Mouse (Mus musculus) stomach, embryonic 14.5 days (tissue): ENCODE measurements around the gene Extl2. TPM values are rescaled to one million over a fixed set of nuclear protein-coding genes. Genes with fewer than 3 reads are reported as not detected.

ENCODE experiments used
- ATAC-seq: fragments of 200-750 bp; cut with Nextera tagmentation; 2 replicates; pipeline ENCODE4 v1.8.0; 2017; ENCODE audit warnings: low read depth, moderate TSS enrichment; ENCODE audit not compliant: insufficient number of reproducible peaks, insufficient read depth, low FRiP score
- H3K27ac ChIP-seq: fragments of 300-500 bp; sonication (generic); 2 replicates; pipeline ENCODE4 v1.5.1; 2014; ENCODE audit warnings: mild to moderate bottlenecking, low read length, moderate library complexity, mixed read lengths
- H3K27me3 ChIP-seq: fragments of 300-500 bp; sonication (generic); 2 replicates; pipeline ENCODE4 v1.6.1; 2014; ENCODE audit warnings: low read length, control low read depth, mixed read lengths; ENCODE audit not compliant: control insufficient read depth, insufficient read depth
- H3K36me3 ChIP-seq: fragments of 300-500 bp; sonication (generic); 2 replicates; pipeline ENCODE4 v1.6.1; 2014; ENCODE audit warnings: mild to moderate bottlenecking, control low read depth, low read length, moderate library complexity, mixed read lengths; ENCODE audit not compliant: control insufficient read depth, insufficient read depth
- H3K4me1 ChIP-seq: fragments of 300-500 bp; sonication (generic); 2 replicates; pipeline ENCODE4 v1.6.1; 2014; ENCODE audit warnings: low read length, control low read depth, mixed read lengths; ENCODE audit not compliant: control insufficient read depth, insufficient read depth
- H3K4me2 ChIP-seq: fragments of 300-500 bp; sonication (generic); replicated peaks from 2 replicates; pipeline ENCODE4 v1.6.1; 2014; ENCODE audit warnings: low read depth, low read length, control low read depth
- H3K4me3 ChIP-seq: fragments of 300-500 bp; sonication (generic); 2 replicates; pipeline ENCODE4 v1.5.1; 2014; ENCODE audit warnings: low read depth, low read length, control low read depth
- H3K9ac ChIP-seq: fragments of 300-500 bp; sonication (generic); replicated peaks from 2 replicates; pipeline ENCODE4 v1.6.1; 2014; ENCODE audit warnings: low read depth, mild to moderate bottlenecking, control low read depth, low read length, moderate library complexity, mixed read lengths
- H3K9me3 ChIP-seq: fragments of 300-500 bp; sonication (generic); 2 replicates; pipeline ENCODE4 v1.6.1; 2016; ENCODE audit warnings: low read depth, low read length, control low read depth; ENCODE audit not compliant: control insufficient read depth
- WGBS: fragments of 180-500 bp; shearing (Covaris S2); extraction: QIAGEN DNeasy Blood & Tissue Kit; methylation state at CpG from one replicate; pipeline ENCODE4 v1.1.7; 2014; 5-methylcytosine and 5-hydroxymethylcytosine counted together
- polyA plus RNA-seq: library from polyadenylated mRNA; unstranded; fragments of >200 nt; fragmentation: Nextera tagmentation; extraction: Ambion mirVana; gene quantifications from 2 replicates; pipeline ENCODE4 v1.2.1, GENCODE M21; 2014

The Extl2 gene
- polyA plus RNA-seq, 1 experiment from 2014 or later: 28.9 TPM

DNA sequence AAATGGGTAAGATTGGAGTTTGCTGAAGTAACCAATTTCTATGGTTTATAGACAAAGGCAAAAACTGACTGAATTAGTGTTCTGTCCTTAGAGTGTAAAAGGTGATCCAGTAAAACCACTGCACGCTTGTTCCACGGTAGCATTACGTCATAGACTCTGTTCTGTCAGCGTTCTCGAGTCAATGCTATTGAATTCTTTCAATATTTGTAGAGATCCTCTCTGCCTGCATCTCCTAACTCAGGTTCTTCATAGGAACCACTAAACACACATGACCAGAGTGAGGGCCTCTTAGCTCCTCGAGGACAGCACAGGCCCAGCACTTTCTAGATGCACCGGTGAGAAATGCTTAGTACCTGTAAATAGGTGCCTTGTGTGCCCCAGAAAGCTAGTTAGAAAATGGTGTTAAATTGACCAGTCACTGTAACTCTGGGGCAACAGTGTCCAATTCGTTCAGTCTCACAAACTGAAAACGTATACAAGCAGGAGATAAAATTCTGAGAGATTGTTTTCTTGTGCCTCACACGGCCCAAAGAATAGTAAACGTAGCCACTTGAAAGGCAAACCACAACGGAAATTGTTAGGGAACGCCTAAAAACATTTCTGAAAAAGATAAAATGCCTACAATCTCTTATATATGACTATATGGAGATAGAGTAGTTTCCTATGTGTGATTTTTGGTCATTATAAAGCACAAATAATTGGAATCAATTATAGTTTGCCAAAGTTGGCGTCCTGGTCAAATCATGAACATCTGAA is 35.2 kb upstream of the Extl2 start:
- no peak for ATAC-seq
- Histone ChIP-seq H3K4me3 (no peak overlapping the region), H3K27ac (no peak overlapping the region), H3K4me2 (no peak overlapping the region), H3K4me1 (no peaks in the 10 kb centered on the region), H3K9me3 (no peaks in the 10 kb centered on the region), H3K9ac (no peak overlapping the region), H3K27me3 (no peaks in the 10 kb centered on the region), H3K36me3 (peaks cover 20% of the 10 kb centered on the region)
- 92% methylated on average over 14 of the region's 14 CpGs for WGBS

DNA sequence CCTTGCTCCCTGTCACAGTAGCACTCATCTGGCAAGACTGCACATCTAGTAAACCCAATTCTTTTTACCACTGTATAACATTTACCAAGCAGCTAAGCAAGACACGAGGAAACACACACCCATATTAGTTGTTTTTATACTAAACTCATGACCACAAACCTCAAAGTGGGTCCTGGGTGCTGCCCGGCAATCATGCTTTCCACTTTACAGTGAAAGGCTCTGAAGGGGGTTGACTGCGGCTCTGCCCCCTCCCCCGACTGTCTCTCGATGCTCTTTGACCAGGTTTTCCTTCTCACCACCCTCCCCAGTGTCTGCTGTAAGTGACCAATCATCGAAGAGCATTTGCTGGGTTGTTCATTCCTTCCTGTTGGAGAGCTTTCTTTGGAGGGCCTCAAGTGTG is 33.0 kb upstream of the Extl2 start:
- no peaks in the 10 kb centered on the region for H3K4me1 ChIP-seq
- ATAC-seq: no peak
- H3K36me3 ChIP-seq: peaks cover 28% of the 10 kb centered on the region
- no peaks in the 10 kb centered on the region for H3K27me3 ChIP-seq
- H3K4me3 ChIP-seq: no peak overlapping the region
- H3K9me3 ChIP-seq: no peaks in the 10 kb centered on the region
- no peak overlapping the region for H3K9ac ChIP-seq
- H3K27ac ChIP-seq: no peak overlapping the region
- no peak overlapping the region for H3K4me2 ChIP-seq
- 89% methylated on average over 6 of the region's 6 CpGs for WGBS

DNA sequence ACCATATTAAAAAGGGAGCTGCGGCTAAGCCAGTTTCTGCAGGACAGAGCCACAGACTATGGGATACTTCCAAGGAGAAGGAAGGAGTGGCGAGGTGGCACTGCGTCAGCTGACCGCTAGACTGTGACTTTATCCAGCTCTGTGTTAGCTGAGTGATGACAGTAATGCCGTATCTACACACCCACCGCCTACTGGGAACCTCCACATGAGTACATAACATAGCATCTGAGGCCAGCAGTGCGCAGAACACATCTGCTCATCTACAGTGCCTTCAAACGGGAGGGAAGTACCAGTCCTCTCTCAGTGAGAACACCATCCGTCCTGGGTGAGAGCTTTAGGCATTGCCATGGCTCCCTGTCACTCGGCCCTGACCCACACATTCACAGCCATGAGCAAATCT is 32.3 kb upstream of the Extl2 start:
- 92% methylated on average over 10 of the region's 10 CpGs for WGBS
- Histone ChIP-seq H3K9me3 (no peaks in the 10 kb centered on the region), H3K4me3 (no peak overlapping the region), H3K36me3 (peaks cover 33% of the 10 kb centered on the region), H3K9ac (no peak overlapping the region), H3K27ac (no peak overlapping the region), H3K27me3 (no peaks in the 10 kb centered on the region), H3K4me1 (no peaks in the 10 kb centered on the region), H3K4me2 (no peak overlapping the region)
- ATAC-seq: no peak

DNA sequence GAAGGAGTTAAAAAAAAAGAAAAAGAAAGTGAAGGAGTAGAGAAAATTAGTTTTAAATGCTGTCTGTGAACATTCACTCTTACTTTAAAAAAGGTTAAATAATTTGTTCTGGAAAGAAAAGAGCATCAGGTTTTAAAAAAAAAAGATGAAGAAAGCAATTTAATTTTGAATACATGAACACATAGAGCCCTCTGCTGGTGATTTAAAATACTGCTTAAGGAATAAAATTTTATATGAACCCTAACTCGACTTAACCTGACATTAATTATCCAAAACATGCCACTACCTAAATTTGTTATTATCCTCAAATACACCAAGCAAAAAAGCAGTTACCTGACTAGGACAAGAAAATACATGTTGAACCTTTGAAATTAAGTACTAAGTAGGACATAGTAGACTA is 28.3 kb upstream of the Extl2 start:
- Histone ChIP-seq H3K27ac (no peak overlapping the region), H3K4me2 (no peak overlapping the region), H3K36me3 (peaks cover 36% of the 10 kb centered on the region), H3K27me3 (no peaks in the 10 kb centered on the region), H3K9me3 (no peaks in the 10 kb centered on the region), H3K4me1 (no peaks in the 10 kb centered on the region), H3K4me3 (no peak overlapping the region), H3K9ac (no peak overlapping the region)
- no peak for ATAC-seq
- WGBS: 29% methylated on average over 1 of the region's 1 CpGs

DNA sequence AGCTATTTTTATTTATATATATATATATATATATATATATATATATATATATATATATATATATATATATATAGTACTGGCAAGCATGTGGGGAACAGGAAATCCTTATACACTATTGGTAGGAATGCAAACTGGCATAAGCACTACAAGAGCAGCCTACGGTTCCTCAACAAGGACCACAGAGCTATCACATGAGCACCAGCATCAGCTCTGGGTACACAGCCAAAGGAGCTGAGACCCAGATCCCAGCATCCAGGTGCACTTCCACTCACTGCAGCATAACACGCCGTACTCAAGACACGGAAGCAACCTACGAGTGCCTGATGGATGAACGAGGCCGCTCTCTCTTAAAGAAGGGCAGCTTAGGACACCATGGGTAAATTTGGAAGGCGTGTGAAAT is 24.0 kb upstream of the Extl2 start:
- no peak for ATAC-seq
- Histone ChIP-seq H3K4me1 (no peaks in the 10 kb centered on the region), H3K4me2 (no peak overlapping the region), H3K9me3 (no peaks in the 10 kb centered on the region), H3K27ac (no peak overlapping the region), H3K9ac (no peak overlapping the region), H3K36me3 (peaks cover 36% of the 10 kb centered on the region), H3K4me3 (no peak overlapping the region), H3K27me3 (no peaks in the 10 kb centered on the region)
- 94% methylated on average over 8 of the region's 8 CpGs for WGBS

DNA sequence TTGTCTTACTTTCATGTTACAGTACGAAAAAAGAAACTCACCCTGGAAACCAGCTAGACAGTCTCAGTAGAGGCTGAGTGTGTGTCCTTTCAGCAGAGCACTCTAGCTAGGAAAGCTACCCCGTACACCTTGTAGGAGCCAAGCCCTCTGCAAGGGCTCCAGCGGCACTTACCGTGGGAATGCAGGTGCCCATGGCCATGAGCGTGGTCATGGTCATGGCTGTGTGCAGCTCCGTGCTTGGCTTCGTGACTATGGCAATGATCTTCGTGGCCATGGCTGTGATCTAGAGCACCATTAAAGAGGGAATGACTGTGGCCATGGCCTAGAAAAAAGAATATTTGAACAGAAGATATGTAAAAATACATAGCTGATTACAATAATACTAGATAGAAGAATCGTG is 22.6 kb upstream of the Extl2 start:
- peaks cover 33% of the 10 kb centered on the region for H3K36me3 ChIP-seq
- 97% methylated on average over 9 of the region's 9 CpGs for WGBS
- no peak overlapping the region for H3K27ac ChIP-seq

DNA sequence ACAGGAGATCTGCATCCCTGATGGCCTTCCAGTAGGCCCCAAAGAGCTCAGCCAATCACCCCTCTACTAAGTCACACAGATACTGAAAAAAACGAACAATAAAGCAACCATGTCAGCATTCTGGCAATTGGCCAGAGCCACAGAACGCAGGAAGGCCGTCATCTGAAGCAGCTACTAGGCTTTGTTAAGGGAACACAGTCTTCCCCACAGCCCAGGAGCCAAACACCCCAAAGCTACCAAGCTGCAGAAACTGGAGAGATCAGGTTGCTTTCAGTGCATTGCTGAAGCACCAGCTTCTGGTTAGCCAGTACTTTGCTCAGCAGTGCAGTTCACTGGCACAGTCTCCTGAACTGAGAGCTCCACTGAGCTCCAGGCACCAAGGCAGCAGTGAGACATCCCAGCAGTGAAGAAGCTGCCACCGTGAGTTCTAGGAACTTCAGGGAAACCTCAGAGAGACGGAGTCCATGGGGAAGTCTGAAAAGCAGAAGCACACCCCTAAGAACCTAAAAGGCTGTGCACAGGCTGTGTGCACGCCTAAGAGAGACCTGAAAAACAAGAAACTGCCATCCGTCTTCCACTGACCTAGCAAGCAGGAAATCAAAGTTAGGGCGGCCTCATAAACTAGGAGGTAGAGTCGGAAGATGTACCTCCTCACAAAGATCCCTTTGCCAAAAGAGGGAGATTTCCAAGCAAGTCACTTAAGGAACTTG is 21.9 kb upstream of the Extl2 start:
- H3K4me2 ChIP-seq: no peak overlapping the region
- no peaks in the 10 kb centered on the region for H3K9me3 ChIP-seq
- peaks cover 37% of the 10 kb centered on the region for H3K36me3 ChIP-seq
- no peaks in the 10 kb centered on the region for H3K4me1 ChIP-seq
- 75% methylated on average over 9 of the region's 9 CpGs for WGBS
- no peak for ATAC-seq
- no peak overlapping the region for H3K4me3 ChIP-seq
- no peaks in the 10 kb centered on the region for H3K27me3 ChIP-seq
- H3K27ac ChIP-seq: no peak overlapping the region
- H3K9ac ChIP-seq: no peak overlapping the region

More for the DNA sequence above, 22.6 kb upstream of the Extl2 start:
- no peak overlapping the region for H3K4me3 ChIP-seq
- no peaks in the 10 kb centered on the region for H3K9me3 ChIP-seq
- no peaks in the 10 kb centered on the region for H3K27me3 ChIP-seq
- H3K4me1 ChIP-seq: no peaks in the 10 kb centered on the region
- no peak overlapping the region for H3K4me2 ChIP-seq
- H3K9ac ChIP-seq: no peak overlapping the region
- no peak for ATAC-seq

DNA sequence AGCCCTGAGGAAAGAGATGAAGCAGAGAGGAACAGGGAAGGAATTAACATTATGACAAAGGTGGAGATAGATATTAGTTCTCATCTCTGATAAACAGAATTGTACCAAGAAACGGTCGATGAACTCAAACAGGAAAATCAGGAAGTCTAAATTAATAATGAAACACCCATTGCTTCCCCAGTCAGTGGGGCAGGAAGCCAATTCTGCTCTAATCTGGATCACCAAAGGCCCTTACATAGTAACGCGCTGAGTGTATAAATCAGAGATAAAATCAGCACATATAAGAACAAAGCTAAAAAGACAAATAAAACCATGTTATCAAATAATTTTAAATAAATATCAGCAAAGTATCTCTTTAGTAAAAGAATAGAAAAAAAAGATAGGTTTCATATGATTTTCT is 15.2 kb upstream of the Extl2 start:
- Histone ChIP-seq H3K9me3 (no peaks in the 10 kb centered on the region), H3K36me3 (peaks cover 11% of the 10 kb centered on the region), H3K27ac (no peak overlapping the region), H3K4me2 (no peak overlapping the region), H3K27me3 (no peaks in the 10 kb centered on the region), H3K4me3 (no peak overlapping the region), H3K4me1 (no peaks in the 10 kb centered on the region), H3K9ac (no peak overlapping the region)
- 74% methylated on average over 4 of the region's 4 CpGs for WGBS
- ATAC-seq: no peak
